Mouse (Mus musculus) 3T3-L1 (cell line): ENCODE data around the gene Wipf3.
A peak's percentile ranks its signal among the peaks of the same experiment; 100 is the strongest.

Source experiments
- DNase-seq: peaks from one replicate; pipeline ENCODE4 v3.0.0-alpha.2; 2015; ENCODE audit warnings: low read depth, low spot score

The Wipf3 gene

GRCm38 (mm10) chr6:54475926-54476667 is 46.7 kb downstream of the Wipf3 start:
- no peak for DNase-seq

- peak; percentile 20 for DNase-seq
These were observed 49.4 kb downstream of the Wipf3 start for GRCm38 (mm10) chr6:54478646-54479324.

- no peak for DNase-seq
These were observed 52.1 kb downstream of the Wipf3 start for GRCm38 (mm10) chr6:54481390-54482112.

- DNase-seq = no peak
These were observed 55.6 kb downstream of the Wipf3 start for GRCm38 (mm10) chr6:54485000-54485399.

GRCm38 (mm10) chr6:54485435-54485901 is 56.1 kb downstream of the Wipf3 start:
- no peak for DNase-seq

GRCm38 (mm10) chr6:54485973-54486569 is 56.7 kb downstream of the Wipf3 start:
- DNase-seq = peak; percentile 9

- DNase-seq = no peak
These were observed 61.7 kb downstream of the Wipf3 start for GRCm38 (mm10) chr6:54491074-54491473.

- no peak for DNase-seq
These were observed 64.7 kb downstream of the Wipf3 start for GRCm38 (mm10) chr6:54494097-54494496.

- DNase-seq = peak; percentile 9
These were observed 65.4 kb downstream of the Wipf3 start for GRCm38 (mm10) chr6:54494612-54495398.

- DNase-seq = no peak
These were observed 66.8 kb downstream of the Wipf3 start for GRCm38 (mm10) chr6:54496214-54496613.

- no peak for DNase-seq
These were observed 73.3 kb downstream of the Wipf3 start for GRCm38 (mm10) chr6:54502661-54503115.

GRCm38 (mm10) chr6:54506318-54506717 is 76.9 kb downstream of the Wipf3 start:
- no peak for DNase-seq

GRCm38 (mm10) chr6:54507002-54507401 is 77.6 kb downstream of the Wipf3 start:
- DNase-seq = peak; percentile 73

GRCm38 (mm10) chr6:54507808-54508207 is 78.4 kb downstream of the Wipf3 start:
- DNase-seq = no peak

- no peak for DNase-seq
These were observed 78.9 kb downstream of the Wipf3 start for GRCm38 (mm10) chr6:54508256-54508793.

GRCm38 (mm10) chr6:54509264-54509663 is 79.9 kb downstream of the Wipf3 start:
- no peak for DNase-seq

- DNase-seq = no peak
These were observed 82.9 kb downstream of the Wipf3 start for GRCm38 (mm10) chr6:54512256-54512655.

GRCm38 (mm10) chr6:54516512-54517134 is 87.2 kb downstream of the Wipf3 start:
- no peak for DNase-seq

- no peak for DNase-seq
These were observed 89.4 kb downstream of the Wipf3 start for GRCm38 (mm10) chr6:54518758-54519157.

GRCm38 (mm10) chr6:54528666-54529065 is 99.3 kb downstream of the Wipf3 start:
- no peak for DNase-seq
